Mouse (Mus musculus): ENCODE data around the gene D430041D05Rik.

- TF ChIP-seq FLI1 (IDR thresholded peaks at IDR 0.05; ENCODE audit: low read length) (no peak), GATA1 (IDR thresholded peaks at IDR 0.05; ENCODE audit: borderline replicate concordance, low read length) (no peak)
These were observed 39.1 kb downstream of the D430041D05Rik start for GRCm38 (mm10) chr2:104371606-104372130.
